Mouse (Mus musculus) macrophage (primary cell): ENCODE results near the gene Tenm2. TPM values are rescaled to one million over a fixed set of nuclear protein-coding genes. Genes with fewer than 3 reads are reported as not detected.

ENCODE experiments used
- H3K27ac ChIP-seq: fragments of 350-480 bp; formaldehyde crosslinking; 2 replicates; pipeline ENCODE4 v1.9.0; 2021
- H3K36me3 ChIP-seq: fragments of 350-480 bp; formaldehyde crosslinking; 2 replicates; pipeline ENCODE4 v1.9.0; 2021; ENCODE audit errors: inconsistent target
- H3K4me3 ChIP-seq: fragments of 350-480 bp; formaldehyde crosslinking; 2 replicates; pipeline ENCODE4 v1.9.0; 2021; ENCODE audit errors: inconsistent target
- H3K79me2 ChIP-seq: fragments of 350-480 bp; formaldehyde crosslinking; 2 replicates; pipeline ENCODE4 v1.9.0; 2021; ENCODE audit errors: inconsistent target
- WGBS: methylation state at CpG from one replicate; pipeline ENCODE4 v1.1.7; 2026; ENCODE audit warnings: inconsistent platforms; ENCODE audit not compliant: missing documents; 5-methylcytosine and 5-hydroxymethylcytosine counted together
- polyA plus RNA-seq: library from polyadenylated mRNA; stranded (reverse); fragments of 250-400 nt; gene quantifications from 3 replicates; pipeline ENCODE4 v1.2.4, GENCODE M21; 2018; ENCODE audit warnings: inconsistent platforms

Gene Tenm2
- polyA plus RNA-seq, 1 experiment from 2014 or later, result not detected

DNA sequence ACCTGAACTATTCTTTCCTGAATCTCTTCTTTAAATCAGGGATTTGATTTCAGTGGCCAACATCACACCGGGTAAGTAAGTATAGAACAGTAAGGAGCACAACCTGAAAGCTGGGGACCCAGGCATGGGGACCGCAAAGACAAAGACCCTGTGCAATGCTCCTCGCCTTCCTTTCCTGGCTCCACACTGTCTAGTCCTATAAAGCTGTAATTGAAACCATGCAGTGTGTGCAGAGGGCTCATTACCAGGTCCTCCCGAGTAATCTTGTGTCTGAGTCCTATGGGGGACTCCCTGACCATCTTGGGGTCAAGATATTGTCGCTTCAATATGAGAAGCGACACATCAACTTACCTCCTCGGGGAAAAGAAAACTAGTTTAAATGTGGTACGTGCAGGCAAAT, 436.4 kb downstream of the Tenm2 start:
- 83% methylated on average over 8 of the region's 8 CpGs for WGBS
- no peaks in the 10 kb centered on the region for H3K36me3 ChIP-seq
- H3K79me2 ChIP-seq, result no peaks in the 10 kb centered on the region
- H3K27ac ChIP-seq, result no peak overlapping the region
- no peak overlapping the region for H3K4me3 ChIP-seq

DNA sequence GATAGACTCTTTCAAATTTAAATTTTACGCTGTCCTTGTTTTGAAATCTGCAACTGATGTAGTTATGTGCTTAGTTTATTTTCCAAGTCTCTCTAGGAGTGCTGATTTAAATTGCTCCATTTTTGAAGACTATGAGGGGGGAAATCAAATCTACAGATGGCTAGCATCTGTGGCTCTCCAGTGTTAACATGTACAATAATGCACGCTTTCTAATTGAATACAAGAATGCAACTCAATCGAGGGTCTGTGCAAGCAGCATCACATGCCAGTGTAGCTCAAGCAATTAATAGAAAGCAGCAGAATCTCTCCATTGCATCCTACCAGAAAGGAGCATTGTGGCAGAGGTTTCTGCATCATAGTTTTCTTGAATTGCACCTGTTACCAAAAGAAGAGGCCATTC, 477.8 kb downstream of the Tenm2 start:
- Histone ChIP-seq H3K79me2 (no peaks in the 10 kb centered on the region), H3K27ac (no peak overlapping the region), H3K4me3 (no peak overlapping the region), H3K36me3 (no peaks in the 10 kb centered on the region)
- WGBS, result 89% methylated on average over 3 of the region's 3 CpGs

DNA sequence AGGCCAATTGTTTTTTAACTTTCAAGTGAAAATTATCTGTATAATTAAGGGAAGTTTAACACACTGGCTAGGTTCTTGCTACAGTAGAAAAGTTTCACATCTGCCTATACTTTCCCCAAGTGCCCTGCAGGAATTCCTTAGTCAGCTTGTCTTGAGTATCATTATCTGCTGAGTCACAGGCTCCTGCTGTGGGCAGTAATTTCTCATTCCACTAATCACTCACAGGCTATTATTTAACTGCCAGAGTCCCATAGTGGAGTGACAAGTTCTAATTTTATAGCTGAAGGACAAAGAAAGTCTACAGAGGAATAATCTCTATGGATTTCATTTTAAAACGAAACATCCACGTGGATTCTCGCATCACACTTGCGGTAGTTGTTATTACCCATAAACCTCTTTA, 489.5 kb downstream of the Tenm2 start:
- H3K36me3 ChIP-seq, result no peaks in the 10 kb centered on the region
- H3K27ac ChIP-seq, result no peak overlapping the region
- H3K79me2 ChIP-seq, result no peaks in the 10 kb centered on the region
- 80% methylated on average over 4 of the region's 4 CpGs for WGBS
- no peak overlapping the region for H3K4me3 ChIP-seq

DNA sequence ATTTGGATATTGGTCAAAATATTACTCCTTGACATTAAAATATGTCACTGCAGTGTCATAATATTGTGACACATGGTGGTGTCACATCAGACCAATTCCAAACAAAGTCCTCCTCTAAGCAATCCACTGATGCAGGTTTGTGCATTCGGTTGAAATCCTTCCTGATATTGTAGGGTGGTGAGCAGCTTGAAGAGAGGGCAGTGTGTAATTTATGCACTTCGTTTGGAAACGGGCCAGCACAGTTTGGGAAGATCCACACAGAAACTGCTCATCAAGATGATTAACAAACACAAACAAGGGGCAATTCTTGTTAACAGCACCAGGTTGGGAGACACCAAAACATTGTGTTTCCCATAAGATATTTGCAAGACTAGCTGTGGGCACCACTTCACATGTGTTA, 508.0 kb downstream of the Tenm2 start:
- Histone ChIP-seq H3K27ac (no peak overlapping the region), H3K36me3 (no peaks in the 10 kb centered on the region), H3K4me3 (no peak overlapping the region), H3K79me2 (no peaks in the 10 kb centered on the region)
- whole genome bisulfite sequencing, result 80% methylated on average over 3 of the region's 3 CpGs

DNA sequence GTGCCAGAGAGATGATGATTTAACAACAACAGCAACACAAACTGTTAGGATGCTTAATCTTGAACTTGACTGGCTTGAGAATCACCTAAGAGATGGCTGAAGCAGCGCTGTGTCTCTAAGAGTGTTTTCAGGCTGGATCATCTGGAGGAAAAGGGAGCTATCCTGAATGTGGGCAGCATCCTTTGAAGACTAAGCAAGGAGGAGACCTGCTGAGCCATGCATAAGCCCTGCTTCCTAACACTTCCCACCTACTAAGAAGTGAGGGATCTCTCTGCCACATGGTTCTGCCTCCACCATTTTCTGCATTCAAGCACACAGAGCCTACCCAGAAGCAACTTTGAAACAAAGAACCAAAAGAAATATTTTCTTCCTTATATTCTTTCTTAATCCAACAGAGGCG, 532.9 kb downstream of the Tenm2 start:
- no peaks in the 10 kb centered on the region for H3K36me3 ChIP-seq
- no peaks in the 10 kb centered on the region for H3K79me2 ChIP-seq
- 83% methylated on average over 2 of the region's 2 CpGs for WGBS

DNA sequence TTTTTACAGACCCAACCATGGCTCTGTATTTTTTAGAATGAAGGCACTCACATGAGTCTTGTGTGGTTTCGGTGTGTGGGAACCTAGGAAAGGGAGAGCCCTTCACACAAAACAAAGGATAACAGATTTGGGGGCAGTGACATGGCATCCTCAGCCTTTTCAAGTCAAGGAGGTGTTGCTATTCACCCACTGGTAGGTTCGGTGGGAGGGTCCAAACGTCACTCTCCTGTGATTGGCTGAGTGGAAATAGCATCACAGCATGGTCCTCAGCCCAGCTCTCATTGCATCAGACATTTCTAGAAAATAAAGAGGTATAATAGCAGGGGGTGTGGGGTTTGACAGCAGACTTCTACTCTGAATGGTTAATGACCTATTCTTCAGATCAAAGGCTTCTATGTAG, 534.8 kb downstream of the Tenm2 start:
- Histone ChIP-seq H3K36me3 (no peaks in the 10 kb centered on the region), H3K4me3 (no peak overlapping the region), H3K27ac (no peak overlapping the region), H3K79me2 (no peaks in the 10 kb centered on the region)
- 85% methylated on average over 3 of the region's 3 CpGs for WGBS

More for the DNA sequence above, 532.9 kb downstream of the Tenm2 start:
- Histone ChIP-seq H3K27ac (no peak overlapping the region), H3K4me3 (no peak overlapping the region)

DNA sequence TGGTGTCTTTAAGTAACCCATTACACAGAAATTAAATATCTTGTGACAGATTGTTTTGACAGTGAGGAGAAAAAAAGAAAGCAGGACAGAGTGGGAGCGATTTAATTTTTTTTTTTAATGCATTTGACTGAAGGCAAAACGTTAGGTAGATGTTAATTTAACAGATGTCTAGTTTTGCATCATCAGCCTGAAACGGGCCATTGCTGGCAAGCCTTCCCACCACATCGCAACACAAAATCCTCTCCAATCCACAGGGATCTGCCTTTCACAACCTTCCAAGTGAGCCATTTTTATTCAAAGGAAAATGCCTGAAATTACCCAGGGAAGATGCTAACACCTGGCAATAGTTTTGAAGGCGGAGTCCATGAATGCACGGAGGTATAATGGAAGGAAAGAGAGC, 535.6 kb downstream of the Tenm2 start:
- Histone ChIP-seq H3K36me3 (no peaks in the 10 kb centered on the region), H3K4me3 (no peak overlapping the region), H3K27ac (no peak overlapping the region), H3K79me2 (no peaks in the 10 kb centered on the region)
- WGBS, result 92% methylated on average over 6 of the region's 6 CpGs

DNA sequence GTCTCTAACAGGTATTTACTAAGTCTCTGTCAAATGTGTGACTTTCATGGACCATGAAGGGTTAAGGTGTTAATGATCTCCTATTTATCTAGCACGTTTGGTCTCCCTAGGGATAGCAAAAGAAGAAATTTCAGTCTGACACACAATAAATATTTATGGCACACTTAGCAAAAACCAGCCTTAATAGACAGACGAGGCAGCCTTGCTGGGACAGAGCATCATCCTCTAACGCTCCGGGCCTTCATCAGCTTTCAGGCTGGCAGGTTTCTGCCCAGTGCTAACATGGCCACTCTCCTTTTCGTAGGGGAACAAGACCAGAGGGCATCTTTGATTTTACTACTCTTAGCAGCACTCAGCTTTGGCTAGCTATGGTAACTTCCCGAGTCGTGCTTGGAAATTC, 537.5 kb downstream of the Tenm2 start:
- no peaks in the 10 kb centered on the region for H3K36me3 ChIP-seq
- 85% methylated on average over 7 of the region's 7 CpGs for WGBS
- H3K27ac ChIP-seq, result no peak overlapping the region
- H3K4me3 ChIP-seq, result no peak overlapping the region
- no peaks in the 10 kb centered on the region for H3K79me2 ChIP-seq

DNA sequence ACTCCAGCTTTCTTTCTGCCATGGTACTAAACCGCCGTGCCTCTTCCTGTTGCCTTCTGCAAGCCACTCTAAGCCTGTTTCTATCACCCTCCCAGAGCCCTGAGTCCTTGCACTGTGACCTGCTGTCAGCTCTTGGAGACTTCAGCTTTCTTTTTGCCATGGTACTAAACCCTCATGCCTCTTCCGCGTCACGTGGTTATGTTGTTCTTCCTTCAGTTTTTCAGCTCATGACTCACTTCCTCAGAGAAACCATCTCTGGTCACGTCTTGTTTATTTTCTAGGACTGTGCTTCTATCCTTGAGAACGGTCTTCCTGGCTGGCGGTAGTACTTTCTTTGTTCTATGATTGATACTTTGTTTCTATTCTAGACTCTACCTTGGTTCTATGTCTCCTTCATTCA, 537.9 kb downstream of the Tenm2 start:
- WGBS, result 61% methylated on average over 8 of the region's 8 CpGs
- Histone ChIP-seq H3K4me3 (no peak overlapping the region), H3K27ac (no peak overlapping the region), H3K79me2 (no peaks in the 10 kb centered on the region), H3K36me3 (no peaks in the 10 kb centered on the region)

DNA sequence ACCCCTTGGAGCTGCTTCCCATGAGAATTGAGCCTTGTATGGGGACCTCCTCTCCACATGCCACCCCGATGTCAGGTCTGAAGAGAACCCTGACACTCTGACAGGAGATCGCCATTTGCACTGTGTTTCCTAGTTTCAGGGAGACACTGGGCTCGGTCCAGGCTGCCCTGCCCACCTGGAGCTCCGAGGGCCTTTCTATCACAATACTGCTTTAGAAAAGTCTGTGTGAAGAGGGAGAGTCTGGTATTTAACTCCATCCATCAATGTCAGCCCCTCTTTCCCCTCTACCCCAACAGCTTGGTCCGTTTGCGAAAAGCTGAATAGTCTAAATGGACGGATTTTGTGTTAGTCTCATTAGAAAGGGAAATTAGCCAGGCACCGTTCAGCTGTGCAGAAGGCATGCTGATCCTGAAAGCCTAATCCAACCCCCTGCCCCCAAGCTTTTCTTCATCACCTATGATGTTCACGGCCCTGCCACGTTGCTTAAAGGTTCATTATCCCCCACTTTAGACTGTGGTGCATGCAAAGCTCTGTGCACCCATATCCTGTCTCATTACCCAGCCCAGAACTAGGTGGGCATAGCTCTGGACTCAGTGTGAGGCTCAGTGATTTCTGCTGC, 538.6 kb downstream of the Tenm2 start:
- Histone ChIP-seq H3K4me3 (no peak overlapping the region), H3K36me3 (no peaks in the 10 kb centered on the region), H3K27ac (no peak overlapping the region), H3K79me2 (no peaks in the 10 kb centered on the region)
- WGBS, result 81% methylated on average over 10 of the region's 10 CpGs

DNA sequence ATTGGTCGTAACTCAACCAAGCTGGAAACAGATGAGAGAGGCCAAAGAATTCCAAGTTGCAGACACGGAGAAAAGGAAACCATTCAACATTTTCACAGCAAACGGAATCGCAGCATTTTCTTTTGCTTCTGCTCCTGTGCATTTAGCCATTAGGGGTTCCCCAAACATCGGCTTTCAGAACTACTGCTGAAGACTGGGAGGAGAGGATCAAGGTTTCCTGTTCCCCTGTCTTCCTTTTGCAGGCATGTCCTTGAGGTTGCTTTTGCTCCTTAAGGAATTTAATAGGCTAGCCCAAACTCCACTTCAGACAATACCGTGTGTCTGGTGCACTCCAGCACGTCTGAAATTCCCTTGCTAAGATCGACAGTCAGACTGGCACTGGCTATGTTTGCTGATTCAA, 541.0 kb downstream of the Tenm2 start:
- 77% methylated on average over 8 of the region's 8 CpGs for WGBS
- Histone ChIP-seq H3K36me3 (no peaks in the 10 kb centered on the region), H3K27ac (no peak overlapping the region), H3K4me3 (no peak overlapping the region), H3K79me2 (no peaks in the 10 kb centered on the region)

DNA sequence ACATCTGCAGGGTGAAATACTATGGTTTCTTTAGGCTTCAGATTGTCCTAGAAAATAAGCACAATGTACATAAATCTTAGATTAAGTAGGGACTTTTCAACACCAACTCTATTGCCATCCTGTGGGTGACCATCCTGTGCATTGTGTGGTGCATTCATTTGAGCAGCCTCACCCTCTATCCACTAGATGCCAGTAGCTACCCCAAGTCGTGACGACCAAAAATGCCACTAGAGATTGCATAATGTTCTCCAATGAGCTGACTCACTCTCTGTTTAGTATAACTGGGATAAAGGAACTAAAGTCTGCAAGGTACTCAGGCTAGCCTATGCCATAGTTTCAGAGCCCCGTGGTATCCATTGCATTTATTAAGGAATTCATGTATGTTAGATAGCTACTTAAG, 543.1 kb downstream of the Tenm2 start:
- no peak overlapping the region for H3K27ac ChIP-seq
- 41% methylated on average over 3 of the region's 3 CpGs for WGBS
- H3K36me3 ChIP-seq, result no peaks in the 10 kb centered on the region
- H3K4me3 ChIP-seq, result no peak overlapping the region
- no peaks in the 10 kb centered on the region for H3K79me2 ChIP-seq

DNA sequence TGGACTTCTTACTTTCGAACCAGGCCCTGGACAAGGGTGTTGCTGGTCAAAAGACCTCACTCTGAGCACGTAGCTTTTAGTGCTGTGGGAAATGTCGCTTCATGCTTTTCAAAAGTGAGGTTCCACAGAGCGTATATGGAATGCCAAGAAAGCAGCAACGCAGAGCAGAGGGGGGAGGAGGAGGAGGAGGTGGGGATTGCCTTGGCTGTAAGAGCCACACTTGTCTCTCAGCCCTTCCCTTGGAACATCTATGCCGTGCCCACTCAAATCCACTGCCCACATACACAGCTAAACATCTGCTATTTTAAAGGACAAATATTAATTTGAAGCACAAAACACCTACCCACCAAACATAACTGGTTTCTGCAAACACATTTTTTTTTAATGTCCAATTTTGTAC, 544.9 kb downstream of the Tenm2 start:
- H3K36me3 ChIP-seq, result no peaks in the 10 kb centered on the region
- 76% methylated on average over 3 of the region's 6 CpGs for WGBS
- no peaks in the 10 kb centered on the region for H3K79me2 ChIP-seq
- H3K27ac ChIP-seq, result no peak overlapping the region
- no peak overlapping the region for H3K4me3 ChIP-seq

DNA sequence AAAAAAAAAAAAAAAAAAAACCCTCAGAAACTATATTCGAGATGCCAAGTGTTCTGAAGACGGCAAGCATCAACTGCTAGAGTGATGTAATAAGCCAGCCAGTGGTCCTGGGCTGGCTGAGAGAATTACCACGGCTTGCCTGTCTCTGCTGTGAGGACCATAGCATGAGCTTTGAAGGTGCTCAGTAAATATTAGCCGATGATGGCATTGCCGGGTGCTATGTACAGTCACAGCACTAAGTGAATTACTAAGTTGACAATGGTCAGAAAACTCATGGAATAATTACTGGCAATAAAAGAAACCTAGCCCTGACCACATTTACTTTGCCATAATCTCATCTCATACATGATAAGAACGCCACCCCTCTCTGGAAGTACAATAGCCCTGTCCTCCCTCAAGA, 549.5 kb downstream of the Tenm2 start:
- H3K36me3 ChIP-seq, result no peaks in the 10 kb centered on the region
- H3K79me2 ChIP-seq, result no peaks in the 10 kb centered on the region
- H3K27ac ChIP-seq, result no peak overlapping the region
- WGBS, result 84% methylated on average over 6 of the region's 6 CpGs
- H3K4me3 ChIP-seq, result no peak overlapping the region

DNA sequence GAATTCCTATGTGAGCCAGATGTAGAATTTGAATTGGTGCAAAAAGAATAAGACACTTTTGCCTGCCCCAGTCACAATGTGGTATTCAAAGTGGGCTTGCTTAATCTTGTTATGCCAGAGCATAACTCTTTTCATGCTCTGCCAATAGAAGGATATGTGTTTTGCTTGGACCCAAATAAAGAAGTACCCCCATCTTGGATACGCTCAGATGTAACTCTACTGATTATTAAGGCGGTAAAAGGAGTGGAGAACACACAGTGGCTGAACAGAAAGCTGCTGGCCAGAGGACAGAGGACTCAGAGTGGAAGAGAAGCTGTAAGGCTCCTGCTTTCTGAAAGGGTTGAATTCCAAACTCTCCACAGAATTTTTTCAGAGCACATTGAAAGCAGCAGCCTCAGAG, 556.4 kb downstream of the Tenm2 start:
- Histone ChIP-seq H3K79me2 (no peaks in the 10 kb centered on the region), H3K4me3 (no peak overlapping the region), H3K36me3 (no peaks in the 10 kb centered on the region), H3K27ac (no peak overlapping the region)
- 89% methylated on average over 2 of the region's 2 CpGs for WGBS

DNA sequence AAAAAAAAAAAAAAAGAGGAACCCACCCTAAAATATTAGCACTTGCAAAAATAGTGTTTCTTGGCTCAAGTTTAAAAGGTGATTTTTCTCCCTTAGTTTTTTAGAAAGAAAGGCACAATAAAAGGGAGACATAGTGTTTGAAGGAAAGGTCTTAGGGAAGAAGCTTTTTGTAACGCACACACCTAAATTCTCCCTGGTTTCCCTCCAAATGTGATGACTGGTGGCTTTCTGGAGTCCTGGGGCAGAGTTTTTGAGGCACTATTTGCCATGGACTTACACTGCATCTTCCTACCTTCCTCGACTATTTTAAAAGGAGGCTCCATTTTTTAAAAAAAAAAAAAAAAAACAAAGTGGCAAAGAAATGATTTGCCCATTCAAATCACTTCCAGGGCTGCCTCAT, 557.2 kb downstream of the Tenm2 start:
- WGBS, result 40% methylated on average over 2 of the region's 2 CpGs
- Histone ChIP-seq H3K36me3 (no peaks in the 10 kb centered on the region), H3K79me2 (no peaks in the 10 kb centered on the region), H3K27ac (no peak overlapping the region), H3K4me3 (no peak overlapping the region)
